Mouse (Mus musculus) cerebellum, adult 18-20 months (tissue): ENCODE measurements around the gene 4933424G06Rik.

Source experiments
- DNase-seq, 2 experiments: peaks; one replicate each; pipeline ENCODE4 v3.0.0; 2021

The 4933424G06Rik gene

DNA sequence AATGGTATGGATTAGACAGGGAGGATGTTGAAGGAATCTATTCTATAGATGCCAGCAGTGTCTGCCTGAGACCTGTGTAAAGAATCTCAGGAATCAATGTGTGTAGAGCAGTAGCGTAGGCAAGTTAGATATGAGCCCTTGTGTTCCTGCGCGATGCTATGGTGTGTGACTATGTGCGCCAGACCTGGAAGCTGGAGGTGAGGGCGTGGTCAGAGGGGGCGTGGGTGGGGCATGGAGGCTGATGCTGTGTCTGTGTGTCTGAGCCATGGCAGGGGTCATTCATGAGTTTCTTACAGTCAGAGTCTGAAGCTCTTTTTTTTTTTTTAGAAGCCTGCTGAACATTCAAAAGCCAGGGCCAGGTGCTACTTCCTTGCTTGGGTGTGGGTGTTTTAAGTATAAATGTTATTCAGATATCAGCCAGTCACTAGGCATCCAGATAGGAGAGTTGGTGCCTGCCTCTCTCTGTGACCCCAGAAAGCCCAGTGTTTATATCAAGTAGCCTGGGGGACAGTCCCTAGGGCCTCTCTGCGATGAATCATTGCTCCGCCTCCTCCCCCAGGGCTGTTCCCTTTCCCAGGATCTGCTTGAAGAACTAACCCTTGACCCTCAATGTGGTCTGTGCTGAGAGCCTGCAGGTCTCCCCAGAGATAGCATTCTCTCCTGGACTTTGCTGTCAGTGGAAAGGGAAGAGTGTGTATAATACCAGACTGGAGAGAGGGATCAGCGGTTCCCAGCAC lies 62.4 kb downstream of the 4933424G06Rik start:
- no peak for DNase-seq

DNA sequence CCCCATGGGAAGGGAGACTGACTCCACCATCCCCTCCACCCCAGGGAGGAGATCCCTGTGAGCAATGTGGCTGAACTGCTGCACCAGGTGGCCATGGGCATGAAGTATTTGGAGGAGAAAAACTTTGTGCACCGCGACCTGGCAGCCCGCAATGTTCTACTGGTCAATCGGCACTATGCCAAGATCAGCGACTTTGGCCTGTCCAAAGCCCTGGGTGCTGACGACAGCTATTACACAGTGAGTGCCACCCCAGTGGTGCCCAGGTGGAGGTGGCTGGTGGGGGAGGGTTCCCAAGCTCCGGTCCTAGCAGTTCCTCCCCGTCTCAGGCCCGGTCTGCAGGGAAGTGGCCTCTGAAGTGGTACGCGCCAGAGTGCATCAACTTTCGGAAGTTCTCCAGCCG lies 70.8 kb downstream of the 4933424G06Rik start:
- DNase-seq = no peak

DNA sequence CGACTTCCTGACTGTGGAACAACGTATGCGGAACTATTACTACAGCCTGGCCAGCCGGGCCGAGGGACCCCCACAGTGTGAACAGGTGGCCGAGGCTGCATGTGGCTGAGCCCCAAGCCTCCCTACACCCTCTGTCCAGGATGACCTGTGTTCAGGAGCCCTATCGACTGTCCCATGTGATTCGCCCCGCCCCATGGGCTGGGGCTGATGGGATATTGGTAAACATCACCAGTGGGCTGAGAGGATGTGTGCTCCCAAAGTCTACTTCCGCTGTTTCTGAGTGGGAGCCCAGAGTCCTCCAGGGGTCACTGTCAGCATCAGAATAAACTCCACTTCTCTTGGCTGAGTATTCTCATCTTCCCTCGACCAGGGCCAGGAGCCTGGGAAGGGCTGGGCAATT lies 72.5 kb downstream of the 4933424G06Rik start:
- DNase-seq = peak; percentile 28

DNA sequence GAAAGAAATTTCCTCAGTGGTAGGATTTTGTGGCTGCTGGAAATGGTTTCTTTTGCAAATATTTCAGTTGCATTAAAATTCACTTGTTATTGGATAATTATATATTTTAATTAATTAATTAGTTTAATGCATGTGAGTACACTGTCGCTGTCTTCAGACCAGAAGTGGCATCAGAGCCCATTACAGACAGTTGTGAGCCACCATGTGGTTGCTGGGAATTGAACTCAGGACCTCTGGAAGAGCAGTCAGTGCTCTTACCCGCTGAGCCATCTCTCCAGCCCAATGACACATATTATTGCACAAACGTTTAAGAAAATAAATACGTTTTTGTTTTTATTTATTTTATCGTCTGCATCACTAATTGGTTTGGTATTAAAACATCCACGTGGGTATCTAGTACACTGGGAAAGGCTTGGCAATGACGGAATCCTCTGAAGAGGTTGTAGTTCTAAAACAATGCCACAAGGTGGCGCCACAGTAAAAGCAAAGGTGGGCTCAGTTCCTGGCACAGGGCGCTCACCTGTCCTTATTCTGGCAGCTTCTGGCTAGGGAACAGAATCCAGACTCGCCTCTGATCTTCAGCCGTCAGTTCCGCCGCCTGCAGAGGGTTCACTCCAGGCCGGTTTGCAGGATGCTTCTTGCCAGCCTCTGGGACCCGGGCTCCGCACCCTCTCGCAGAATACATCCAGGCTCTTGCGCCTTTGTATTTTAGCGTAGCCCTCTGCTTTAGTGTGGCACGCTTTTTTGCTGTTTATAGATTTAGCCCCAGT lies 74.6 kb downstream of the 4933424G06Rik start:
- DNase-seq = peak; percentile 90 to 94

DNA sequence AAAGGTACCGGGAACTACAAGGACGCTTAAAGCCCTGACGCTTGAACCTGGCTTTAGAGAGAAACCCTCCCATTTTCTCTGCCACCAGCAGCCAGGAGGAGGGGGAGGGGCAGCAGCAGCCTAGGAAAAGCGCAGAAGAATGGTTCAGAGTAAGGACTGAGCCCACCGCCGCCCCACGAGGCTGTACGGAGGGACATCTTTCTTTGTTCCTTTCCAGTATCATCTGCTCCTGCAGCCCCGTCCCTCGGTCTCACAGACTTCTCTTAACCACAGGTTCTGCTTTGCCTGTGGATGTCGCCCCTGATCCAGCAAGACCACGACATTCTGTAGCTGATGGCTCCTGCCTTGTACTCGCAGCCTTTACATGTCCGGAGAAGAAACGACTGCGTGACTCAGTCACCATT lies 75.3 kb downstream of the 4933424G06Rik start:
- DNase-seq = peak; percentile 52 to 54

DNA sequence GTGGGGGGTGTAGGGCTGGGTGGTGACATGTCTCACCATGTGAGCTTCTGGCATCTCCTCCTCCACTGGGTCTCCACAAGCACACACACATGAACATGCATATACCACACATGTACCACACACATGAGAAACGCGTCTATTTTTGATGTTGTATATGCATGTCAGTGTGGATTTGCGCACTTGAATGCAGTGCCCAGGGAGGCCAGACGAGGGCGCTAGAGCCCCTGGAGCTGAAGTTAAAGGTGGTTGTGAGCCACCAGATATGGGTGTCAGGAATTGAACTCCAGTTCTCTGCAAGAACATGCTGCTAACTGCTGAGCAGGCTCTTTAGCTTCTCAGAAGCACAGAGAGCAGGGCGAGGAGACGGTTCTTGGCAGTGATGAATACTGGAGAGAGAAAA lies 76.4 kb downstream of the 4933424G06Rik start:
- no peak for DNase-seq

DNA sequence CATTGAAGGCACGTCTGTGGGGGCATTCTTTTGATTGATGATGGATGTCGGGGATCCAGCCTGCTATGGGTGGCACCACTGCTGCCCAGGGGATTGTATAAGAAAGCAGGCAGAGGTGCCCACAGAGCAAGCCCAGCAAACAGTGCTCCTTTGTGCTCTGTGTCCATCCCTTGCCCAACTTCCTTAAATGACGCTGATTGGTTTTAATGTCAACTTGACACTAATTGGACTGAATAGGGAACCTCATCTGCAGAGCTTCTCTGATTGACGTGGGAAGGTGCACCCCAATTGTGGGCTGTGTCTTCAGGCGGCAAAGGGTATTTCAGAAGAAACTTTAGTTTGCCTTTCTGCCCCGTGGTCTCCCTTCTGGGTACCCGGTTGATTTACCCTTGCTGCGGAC lies 79.5 kb downstream of the 4933424G06Rik start:
- no peak for DNase-seq

DNA sequence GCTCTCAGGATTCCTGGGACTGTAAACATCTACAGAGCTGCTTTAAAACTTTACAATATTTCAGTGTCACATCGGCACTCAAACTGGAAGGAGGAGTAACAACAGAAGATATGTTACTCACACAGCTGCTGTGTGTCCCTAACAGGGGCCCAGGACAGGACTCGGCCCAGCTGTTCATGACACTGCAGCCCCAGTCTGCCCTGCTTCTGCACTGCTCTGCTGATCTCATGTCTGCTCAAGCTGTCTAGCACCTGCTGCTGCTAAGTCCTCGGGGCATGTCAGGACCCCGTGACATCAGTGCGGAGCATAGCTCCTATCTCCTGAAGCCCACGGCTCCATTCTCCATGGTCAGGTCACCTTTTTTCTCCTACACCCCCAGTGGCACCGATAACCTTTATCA lies 86.8 kb downstream of the 4933424G06Rik start:
- no peak for DNase-seq

DNA sequence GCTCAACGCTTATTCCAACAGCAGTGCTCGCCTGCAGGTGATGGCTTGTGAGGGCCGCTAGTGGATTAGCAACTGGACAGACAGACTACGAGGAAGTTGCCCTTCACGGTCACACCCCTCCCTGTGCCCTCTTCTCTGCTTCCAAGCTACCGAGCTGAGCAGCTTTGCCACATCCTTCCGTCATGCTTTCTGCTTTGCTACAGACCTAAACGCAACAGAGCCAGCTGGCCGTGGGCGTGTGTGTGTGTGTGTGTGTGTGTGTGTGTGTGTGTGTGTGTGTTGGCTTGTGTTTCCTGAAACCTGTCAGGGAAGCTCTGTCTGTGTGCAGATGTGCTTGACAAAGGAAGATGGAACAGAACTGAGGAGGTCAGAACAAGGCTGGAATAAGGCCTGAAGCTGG lies 87.5 kb downstream of the 4933424G06Rik start:
- no peak for DNase-seq

DNA sequence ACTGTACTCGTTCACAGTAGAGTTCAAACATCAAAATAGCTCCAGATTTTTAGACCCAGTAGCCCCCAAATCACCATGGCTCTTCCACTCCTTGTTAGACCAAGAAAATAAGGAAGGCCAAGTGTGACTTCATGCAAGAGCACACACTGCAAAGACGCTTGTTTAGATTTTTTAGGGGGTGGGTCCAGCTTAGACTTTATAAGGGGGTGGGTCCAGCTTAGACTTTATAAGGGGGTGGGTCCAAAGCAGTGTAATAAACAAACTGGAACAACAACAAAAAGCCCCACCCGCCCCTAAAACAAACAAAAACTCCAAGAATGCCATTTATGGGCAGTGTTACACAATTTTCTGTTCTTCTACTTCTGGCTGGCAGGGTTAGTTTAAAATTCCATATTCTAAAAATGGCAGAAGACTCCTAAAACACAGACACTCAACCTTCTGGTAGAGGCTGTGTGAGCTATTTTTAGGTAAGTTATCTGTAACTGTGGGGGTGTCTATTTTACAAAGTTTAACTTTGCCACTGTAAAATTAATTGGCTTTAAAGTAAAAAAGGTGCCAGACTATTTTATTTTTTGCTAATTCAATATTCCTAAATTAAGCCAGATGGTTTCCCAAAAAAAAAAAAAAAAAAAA lies 90.5 kb downstream of the 4933424G06Rik start:
- no peak for DNase-seq

DNA sequence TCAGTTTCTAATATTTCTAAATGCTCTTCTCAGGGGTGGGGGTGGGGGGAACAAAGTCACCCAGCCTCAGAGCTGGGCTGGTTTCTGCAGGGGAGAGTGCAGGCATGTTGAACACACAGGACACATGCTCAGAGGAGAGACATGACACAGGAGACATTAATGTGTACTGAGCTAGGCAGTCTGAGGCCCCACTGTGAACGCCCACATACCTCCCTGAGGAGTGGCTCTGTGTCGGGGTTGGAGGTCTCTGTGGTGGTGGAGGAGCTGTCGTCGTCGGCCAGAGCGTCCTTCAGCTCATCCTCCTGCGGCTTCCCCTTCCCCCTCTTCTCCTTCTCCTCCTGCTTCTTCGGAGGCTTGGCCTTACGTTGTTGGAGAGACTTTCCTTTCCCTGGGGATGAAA lies 94.3 kb downstream of the 4933424G06Rik start:
- DNase-seq = no peak

DNA sequence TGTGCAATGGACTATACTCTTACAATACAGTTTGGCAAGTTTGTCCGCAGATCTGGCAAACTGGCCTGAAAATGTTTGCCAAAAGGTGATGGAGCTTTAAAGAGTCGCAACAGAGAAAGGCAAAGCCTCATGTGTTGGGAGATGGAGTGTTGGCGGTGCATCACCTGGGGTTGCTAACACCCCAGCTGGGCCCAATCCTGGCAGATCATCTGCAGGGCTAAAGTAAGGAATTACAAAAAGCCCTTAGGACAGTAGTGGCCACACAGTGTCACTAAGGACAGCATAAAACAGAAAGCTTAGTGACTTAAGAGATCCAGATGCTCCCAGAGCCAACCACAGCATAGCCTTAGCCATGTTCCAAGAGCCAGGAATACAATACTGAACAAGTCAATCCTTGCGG lies 94.9 kb downstream of the 4933424G06Rik start:
- no peak for DNase-seq

DNA sequence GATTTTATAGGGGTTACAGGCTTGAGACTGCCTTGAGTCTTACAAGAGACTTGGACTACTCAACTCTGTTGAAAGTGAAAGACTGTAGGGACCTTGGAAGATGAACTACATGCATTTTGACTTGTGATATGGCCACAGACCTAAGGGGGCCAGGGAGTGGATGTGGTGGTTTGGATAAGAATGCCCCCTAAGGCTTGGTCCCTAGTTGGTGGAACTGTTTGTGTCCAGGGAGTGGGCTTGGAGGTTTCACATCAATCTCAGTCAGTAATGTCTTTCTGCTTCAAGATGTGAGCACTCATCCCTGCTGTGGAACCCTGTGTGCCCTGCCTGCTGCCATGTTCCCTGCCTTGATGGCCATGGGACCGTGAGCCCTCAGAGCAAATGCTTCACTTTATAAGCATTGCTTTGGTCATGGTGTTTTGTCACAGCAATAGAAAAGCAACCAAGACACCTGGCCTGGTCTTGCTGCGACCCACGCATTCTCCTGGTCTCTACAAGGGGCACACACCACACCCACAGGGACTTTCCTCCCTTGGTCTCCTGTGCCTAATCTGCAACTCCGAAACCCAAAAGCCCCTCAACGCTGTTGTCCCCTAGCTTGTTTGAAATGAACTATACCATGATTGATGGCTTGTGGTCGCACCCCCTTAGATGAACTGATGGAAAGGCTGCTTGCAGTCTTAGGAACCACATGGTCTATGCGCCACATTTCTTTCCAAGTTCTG lies 96.4 kb downstream of the 4933424G06Rik start:
- no peak for DNase-seq

DNA sequence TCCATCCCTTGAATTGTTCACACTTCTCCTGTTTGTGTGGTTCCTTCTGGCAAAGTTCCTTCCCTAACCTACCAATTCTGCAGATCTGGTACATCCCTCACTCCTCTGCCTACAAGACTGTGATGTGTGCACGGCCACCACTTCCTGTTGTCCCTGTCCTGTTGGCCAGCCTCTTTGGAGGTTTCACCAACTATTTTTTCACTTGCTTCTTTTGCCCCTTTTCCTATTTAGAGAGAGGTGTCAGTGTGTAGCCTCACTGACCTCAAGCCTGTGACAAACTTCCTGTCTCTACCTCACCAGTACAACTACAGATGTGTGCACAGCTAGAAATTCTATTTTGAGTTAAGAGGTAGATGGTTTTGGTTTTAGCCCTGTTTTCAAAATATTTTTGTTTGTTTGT lies 97.1 kb downstream of the 4933424G06Rik start:
- no peak for DNase-seq
